Mouse (Mus musculus) heart, postnatal 10 days (tissue): ENCODE results near the gene H2al1i. TPM values are rescaled to one million over a fixed set of nuclear protein-coding genes. Genes with fewer than 3 reads are reported as not detected.

Experiments used
- total RNA-seq, 2 experiments: library from RNA; stranded (reverse); gene quantifications; 2 replicates each; pipeline ENCODE4 v1.2.3; 2021

The H2al1i gene
- total RNA-seq, 2 experiments from 2014 or later = not detected

Other genes with a start within 250 kb of the H2al1i start
- not detected for gene H2al1a, start 25.4 kb upstream of the H2al1i start, total RNA-seq
- gene H2al1b, start 22.2 kb upstream of the H2al1i start, total RNA-seq = not detected
- not detected for gene H2al1c, start 19.0 kb upstream of the H2al1i start, total RNA-seq
- not detected for gene H2al1d, start 15.8 kb upstream of the H2al1i start, total RNA-seq
- not detected for gene H2al1e, start 12.7 kb upstream of the H2al1i start, total RNA-seq
- gene H2al1f, start 9.5 kb upstream of the H2al1i start, total RNA-seq = not detected
- gene H2al1g, start 6.4 kb upstream of the H2al1i start, total RNA-seq = not detected
- not detected for gene H2al1h, start 3.2 kb upstream of the H2al1i start, total RNA-seq
- not detected for gene H2al1j, start 3.2 kb downstream of the H2al1i start, total RNA-seq